Mouse (Mus musculus) cerebellum, adult 2 months (tissue): ENCODE measurements around the gene Dnajc10. TPM values are rescaled to one million over a fixed set of nuclear protein-coding genes. Genes with fewer than 3 reads are reported as not detected.

Experiments used
- DNase-seq, 2 experiments: peaks; one replicate each; pipeline ENCODE4 v3.0.0; 2021
- H3K27ac ChIP-seq: fragments of 200-500 bp; 2 replicates; pipeline ENCODE4 v1.5.1; 2012; ENCODE audit warnings: low read length, control low read depth, inconsistent platforms; ENCODE audit not compliant: insufficient read depth
- H3K27me3 ChIP-seq: fragments of 200-500 bp; 2 replicates; pipeline ENCODE4 v1.6.1; 2012; ENCODE audit warnings: inconsistent platforms, mild to moderate bottlenecking, low read length, moderate library complexity; ENCODE audit not compliant: control insufficient read depth, insufficient read depth
- H3K4me1 ChIP-seq: fragments of 200-500 bp; 2 replicates; pipeline ENCODE4 v1.6.1; 2011; ENCODE audit warnings: low read length; ENCODE audit not compliant: control insufficient read depth, insufficient read depth
- H3K4me3 ChIP-seq: fragments of 200-500 bp; replicated peaks from 2 replicates; pipeline ENCODE3; 2011; ENCODE audit warnings: mild to moderate bottlenecking, low read depth, low read length, control low read depth; ENCODE audit not compliant: insufficient read depth
- CTCF ChIP-seq: fragments of 200-500 bp; IDR thresholded peaks from 2 replicates; pipeline ENCODE4 v1.5.1; 2011; ENCODE audit warnings: low read depth, mild to moderate bottlenecking, control low read depth, low read length, moderate library complexity, borderline replicate concordance; ENCODE audit not compliant: insufficient read depth
- POLR2A ChIP-seq: fragments of 200-500 bp; IDR thresholded peaks from 2 replicates; pipeline ENCODE4 v1.6.1; 2011; ENCODE audit warnings: low read length, control low read depth, borderline replicate concordance; ENCODE audit not compliant: insufficient read depth
- WGBS: fragments of 180-500 bp; shearing (Covaris S2); methylation state at CpG from one replicate; pipeline ENCODE4 v1.1.7; 2018; 5-methylcytosine and 5-hydroxymethylcytosine counted together
- polyA plus RNA-seq: library from polyadenylated mRNA; depleted of rRNA; stranded (reverse); fragments of >200 nt; gene quantifications from 2 replicates; pipeline ENCODE4 v1.2.3, GENCODE M21; 2012; rRNA removed

The Dnajc10 gene
- polyA plus RNA-seq, 1 experiment = 40.2 TPM

DNA sequence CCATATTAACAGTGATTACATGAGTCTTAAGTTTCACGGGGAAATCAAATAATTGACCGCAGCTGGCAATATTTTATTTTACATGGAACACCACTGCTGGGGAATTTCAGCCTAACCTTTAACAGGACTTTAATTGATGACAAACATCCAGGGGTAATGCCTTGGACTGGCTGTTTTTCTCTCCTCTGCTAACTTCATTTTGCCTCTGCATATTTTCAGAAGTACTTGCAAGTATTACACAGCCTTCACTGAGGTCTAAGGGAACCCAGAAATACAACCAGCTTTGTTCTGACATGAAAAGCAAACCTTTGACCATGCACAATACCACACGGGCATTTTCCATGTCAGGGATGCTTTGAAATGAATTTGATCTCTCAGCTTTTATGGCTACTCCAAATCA lies 81.6 kb downstream of the Dnajc10 start:
- no peaks in the 10 kb centered on the region for H3K27me3 ChIP-seq
- no peak overlapping the region for H3K27ac ChIP-seq
- TF ChIP-seq CTCF (no peak), POLR2A (no peak)
- WGBS = 65% methylated on average over 3 of the region's 3 CpGs
- no peak overlapping the region for H3K4me3 ChIP-seq
- DNase-seq = no peak
- H3K4me1 ChIP-seq = no peaks in the 10 kb centered on the region

DNA sequence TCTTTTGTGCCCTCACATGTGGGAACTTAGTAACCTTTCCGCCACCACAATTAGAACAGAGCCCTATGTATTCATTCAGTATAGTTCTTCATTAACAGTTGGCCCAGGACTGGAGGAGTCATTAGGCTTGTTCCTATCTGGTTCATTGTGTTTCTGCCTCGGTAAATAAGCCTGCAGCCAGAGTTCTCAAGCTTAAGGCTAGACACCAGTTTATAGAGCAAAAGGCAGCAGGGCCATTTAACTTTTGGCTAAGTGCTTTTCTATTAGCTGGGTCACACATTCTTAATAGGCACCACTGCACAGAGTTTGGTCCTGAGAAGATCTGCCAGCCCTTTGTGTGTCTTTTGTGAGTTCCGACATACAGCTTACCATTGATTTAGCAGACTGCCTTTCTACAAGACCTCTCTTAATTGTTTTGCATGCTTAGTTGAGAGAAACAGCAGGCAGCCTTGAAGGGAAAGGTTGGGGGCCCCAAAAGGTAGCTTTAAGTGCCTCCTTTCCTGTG lies 83.4 kb downstream of the Dnajc10 start:
- Histone ChIP-seq H3K4me3 (no peak overlapping the region), H3K27me3 (no peaks in the 10 kb centered on the region), H3K27ac (no peak overlapping the region), H3K4me1 (no peaks in the 10 kb centered on the region)
- WGBS = 29% methylated on average over 3 of the region's 3 CpGs
- TF ChIP-seq CTCF = no peak
- no peak for TF ChIP-seq POLR2A
- DNase-seq = no peak

Other genes starting within 250 kb of the Dnajc10 start
- gene Pde1a, start 186.0 kb upstream of the Dnajc10 start, polyA plus RNA-seq = 5.4 and 6.0 TPM in 2 replicates
- not detected in 2 replicates for gene Prdx6b, start 23.0 kb upstream of the Dnajc10 start, polyA plus RNA-seq
- 3.3 and 3.7 TPM in 2 replicates for gene Frzb, start 132.2 kb downstream of the Dnajc10 start, polyA plus RNA-seq